Mouse (Mus musculus): Measurements from ENCODE around the gene Gzmb. TPM values are rescaled to one million over a fixed set of nuclear protein-coding genes. Genes with fewer than 3 reads are reported as not detected.
"Not testable (repeated sequence)": the region's sequence is repeated elsewhere in the genome, so short reads cannot be mapped to it uniquely, and the experiment has no call there.

Gene Gzmb
- not detected in 2 replicates for polyA plus RNA-seq (2014; fragmentation: Nextera tagmentation; extraction: Ambion mirVana)

- H3K27ac ChIP-seq (ENCODE audit: low read depth, low read length) = no peak within 1 kb of the TSS
- no peak within 1 kb of the TSS for H3K9ac ChIP-seq (replicated peaks; ENCODE audit: low read depth, low read length)
- H3K4me1 ChIP-seq (ENCODE audit: control insufficient read depth, insufficient read depth, low read length) = no peaks in the 10 kb centered on the region
- H3K4me2 ChIP-seq (ENCODE audit: low read depth, low read length) = no peak within 1 kb of the TSS
- H3K27me3 ChIP-seq (ENCODE audit: control insufficient read depth, insufficient read depth, low read length) = no peaks in the 10 kb centered on the region
- no peak for ATAC-seq (ENCODE audit: low read depth)
- H3K9me3 ChIP-seq (ENCODE audit: control insufficient read depth, low read length) = no peaks in the 10 kb centered on the region
- 95% methylated on average over 5 of the region's 5 CpGs for WGBS
- H3K4me3 ChIP-seq (ENCODE audit: low read depth, low read length) = no peak within 1 kb of the TSS
- no peaks in the 10 kb centered on the region for H3K36me3 ChIP-seq (ENCODE audit: control insufficient read depth, insufficient read depth, low read length)
Observed at GRCm38 (mm10) chr14:56262153-56262552, at the start of gene Gzmb. Gene Gzmb (minus strand): TSS chr14:56262260.

GRCm38 (mm10) chr14:56311801-56312200, 49.7 kb upstream of the Gzmb start:
- H3K4me3 ChIP-seq (ENCODE audit: low read depth, low read length); H3K27me3 ChIP-seq (ENCODE audit: control insufficient read depth, insufficient read depth, low read length); H3K27ac ChIP-seq (ENCODE audit: low read depth, low read length); H3K9me3 ChIP-seq (ENCODE audit: control insufficient read depth, low read length); ATAC-seq (ENCODE audit: low read depth); H3K36me3 ChIP-seq (ENCODE audit: control insufficient read depth, insufficient read depth, low read length); H3K9ac ChIP-seq (replicated peaks; ENCODE audit: low read depth, low read length); H3K4me1 ChIP-seq (ENCODE audit: control insufficient read depth, insufficient read depth, low read length); H3K4me2 ChIP-seq (ENCODE audit: low read depth, low read length): not testable (repeated sequence)

- 90% methylated on average over 9 of the region's 9 CpGs for WGBS
- no peak for ATAC-seq (ENCODE audit: low read depth)
- Histone ChIP-seq H3K4me1 (ENCODE audit: control insufficient read depth, insufficient read depth, low read length) (no peaks in the 10 kb centered on the region), H3K27me3 (ENCODE audit: control insufficient read depth, insufficient read depth, low read length) (no peaks in the 10 kb centered on the region), H3K9ac (replicated peaks; ENCODE audit: low read depth, low read length) (no peak overlapping the region), H3K9me3 (ENCODE audit: control insufficient read depth, low read length) (no peaks in the 10 kb centered on the region), H3K4me2 (ENCODE audit: low read depth, low read length) (no peak overlapping the region), H3K27ac (ENCODE audit: low read depth, low read length) (no peak overlapping the region), H3K36me3 (ENCODE audit: control insufficient read depth, insufficient read depth, low read length) (no peaks in the 10 kb centered on the region), H3K4me3 (ENCODE audit: low read depth, low read length) (no peak overlapping the region)
Observed at GRCm38 (mm10) chr14:56310238-56310637, 48.2 kb upstream of the Gzmb start.

GRCm38 (mm10) chr14:56304149-56304548, 42.1 kb upstream of the Gzmb start:
- no peak overlapping the region for H3K9ac ChIP-seq (replicated peaks; ENCODE audit: low read depth, low read length)
- no peak overlapping the region for H3K27ac ChIP-seq (ENCODE audit: low read depth, low read length)
- WGBS = 2% methylated on average over 4 of the region's 4 CpGs
- H3K36me3 ChIP-seq (ENCODE audit: control insufficient read depth, insufficient read depth, low read length) = no peaks in the 10 kb centered on the region
- H3K4me1 ChIP-seq (ENCODE audit: control insufficient read depth, insufficient read depth, low read length) = no peaks in the 10 kb centered on the region
- no peak overlapping the region for H3K4me2 ChIP-seq (ENCODE audit: low read depth, low read length)
- no peaks in the 10 kb centered on the region for H3K27me3 ChIP-seq (ENCODE audit: control insufficient read depth, insufficient read depth, low read length)
- no peaks in the 10 kb centered on the region for H3K9me3 ChIP-seq (ENCODE audit: control insufficient read depth, low read length)
- ATAC-seq (ENCODE audit: low read depth) = peak; percentile 61; the same call in 1 of the 2 replicates
- no peak overlapping the region for H3K4me3 ChIP-seq (ENCODE audit: low read depth, low read length)

- no peak overlapping the region for H3K9ac ChIP-seq (replicated peaks; ENCODE audit: low read depth, low read length)
- no peaks in the 10 kb centered on the region for H3K36me3 ChIP-seq (ENCODE audit: control insufficient read depth, insufficient read depth, low read length)
- WGBS = 80% methylated on average over 10 of the region's 10 CpGs
- H3K27me3 ChIP-seq (ENCODE audit: control insufficient read depth, insufficient read depth, low read length) = no peaks in the 10 kb centered on the region
- ATAC-seq (ENCODE audit: low read depth) = no peak
- H3K9me3 ChIP-seq (ENCODE audit: control insufficient read depth, low read length) = no peaks in the 10 kb centered on the region
- H3K4me3 ChIP-seq (ENCODE audit: low read depth, low read length) = no peak overlapping the region
- no peak overlapping the region for H3K27ac ChIP-seq (ENCODE audit: low read depth, low read length)
- no peaks in the 10 kb centered on the region for H3K4me1 ChIP-seq (ENCODE audit: control insufficient read depth, insufficient read depth, low read length)
- no peak overlapping the region for H3K4me2 ChIP-seq (ENCODE audit: low read depth, low read length)
Observed at GRCm38 (mm10) chr14:56303506-56304025, 41.5 kb upstream of the Gzmb start.

- H3K27ac ChIP-seq (ENCODE audit: low read depth, low read length) = no peak overlapping the region
- 97% methylated on average over 3 of the region's 3 CpGs for WGBS
- no peaks in the 10 kb centered on the region for H3K9me3 ChIP-seq (ENCODE audit: control insufficient read depth, low read length)
- H3K9ac ChIP-seq (replicated peaks; ENCODE audit: low read depth, low read length) = no peak overlapping the region
- ATAC-seq (ENCODE audit: low read depth) = no peak
- no peak overlapping the region for H3K4me2 ChIP-seq (ENCODE audit: low read depth, low read length)
- no peaks in the 10 kb centered on the region for H3K27me3 ChIP-seq (ENCODE audit: control insufficient read depth, insufficient read depth, low read length)
- no peak overlapping the region for H3K4me3 ChIP-seq (ENCODE audit: low read depth, low read length)
- no peaks in the 10 kb centered on the region for H3K36me3 ChIP-seq (ENCODE audit: control insufficient read depth, insufficient read depth, low read length)
- H3K4me1 ChIP-seq (ENCODE audit: control insufficient read depth, insufficient read depth, low read length) = no peaks in the 10 kb centered on the region
Observed at GRCm38 (mm10) chr14:56302091-56302490, 40.0 kb upstream of the Gzmb start.

GRCm38 (mm10) chr14:56296786-56297185, 34.7 kb upstream of the Gzmb start:
- Histone ChIP-seq H3K4me1 (ENCODE audit: control insufficient read depth, insufficient read depth, low read length) (no peaks in the 10 kb centered on the region), H3K27me3 (ENCODE audit: control insufficient read depth, insufficient read depth, low read length) (no peaks in the 10 kb centered on the region), H3K4me2 (ENCODE audit: low read depth, low read length) (no peak overlapping the region), H3K4me3 (ENCODE audit: low read depth, low read length) (no peak overlapping the region), H3K27ac (ENCODE audit: low read depth, low read length) (no peak overlapping the region), H3K9me3 (ENCODE audit: control insufficient read depth, low read length) (no peaks in the 10 kb centered on the region), H3K36me3 (ENCODE audit: control insufficient read depth, insufficient read depth, low read length) (no peaks in the 10 kb centered on the region), H3K9ac (replicated peaks; ENCODE audit: low read depth, low read length) (no peak overlapping the region)
- no peak for ATAC-seq (ENCODE audit: low read depth)
- WGBS = 69% methylated on average over 5 of the region's 5 CpGs

GRCm38 (mm10) chr14:56296106-56296505, 34.0 kb upstream of the Gzmb start:
- WGBS = 90% methylated on average over 4 of the region's 4 CpGs
- H3K4me1 ChIP-seq (ENCODE audit: control insufficient read depth, insufficient read depth, low read length) = no peaks in the 10 kb centered on the region
- no peak overlapping the region for H3K9ac ChIP-seq (replicated peaks; ENCODE audit: low read depth, low read length)
- H3K27me3 ChIP-seq (ENCODE audit: control insufficient read depth, insufficient read depth, low read length) = no peaks in the 10 kb centered on the region
- ATAC-seq (ENCODE audit: low read depth) = no peak
- no peak overlapping the region for H3K4me3 ChIP-seq (ENCODE audit: low read depth, low read length)
- no peaks in the 10 kb centered on the region for H3K36me3 ChIP-seq (ENCODE audit: control insufficient read depth, insufficient read depth, low read length)
- no peak overlapping the region for H3K27ac ChIP-seq (ENCODE audit: low read depth, low read length)
- H3K4me2 ChIP-seq (ENCODE audit: low read depth, low read length) = no peak overlapping the region
- H3K9me3 ChIP-seq (ENCODE audit: control insufficient read depth, low read length) = no peaks in the 10 kb centered on the region

GRCm38 (mm10) chr14:56293146-56293545, 31.1 kb upstream of the Gzmb start:
- ATAC-seq (ENCODE audit: low read depth) = no peak
- no peak overlapping the region for H3K4me3 ChIP-seq (ENCODE audit: low read depth, low read length)

More at GRCm38 (mm10) chr14:56293146-56293545, 31.1 kb upstream of the Gzmb start:
- Histone ChIP-seq H3K27ac (ENCODE audit: low read depth, low read length) (no peak overlapping the region), H3K36me3 (ENCODE audit: control insufficient read depth, insufficient read depth, low read length) (no peaks in the 10 kb centered on the region), H3K27me3 (ENCODE audit: control insufficient read depth, insufficient read depth, low read length) (no peaks in the 10 kb centered on the region), H3K9ac (replicated peaks; ENCODE audit: low read depth, low read length) (no peak overlapping the region), H3K9me3 (ENCODE audit: control insufficient read depth, low read length) (no peaks in the 10 kb centered on the region), H3K4me2 (ENCODE audit: low read depth, low read length) (no peak overlapping the region), H3K4me1 (ENCODE audit: control insufficient read depth, insufficient read depth, low read length) (no peaks in the 10 kb centered on the region)
